Mouse (Mus musculus) midbrain, embryonic 12.5 days (tissue): ENCODE data around the gene Adgrb3. TPM values are rescaled to one million over a fixed set of nuclear protein-coding genes. Genes with fewer than 3 reads are reported as not detected.

ENCODE experiments used
- ATAC-seq: fragments of 200-750 bp; cut with Nextera tagmentation; 2 replicates; pipeline ENCODE4 v1.8.0; 2017; ENCODE audit warnings: low read depth, moderate TSS enrichment, moderate library complexity; ENCODE audit not compliant: low FRiP score
- H3K27ac ChIP-seq: fragments of 300-500 bp; sonication (generic); replicated peaks from 2 replicates; pipeline ENCODE4 v1.5.1; 2016; ENCODE audit warnings: mild to moderate bottlenecking
- H3K27me3 ChIP-seq: fragments of 300-500 bp; sonication (generic); 2 replicates; pipeline ENCODE4 v1.6.1; 2016; ENCODE audit warnings: mild to moderate bottlenecking
- H3K36me3 ChIP-seq: fragments of 300-500 bp; sonication (generic); 2 replicates; pipeline ENCODE4 v1.6.1; 2016
- H3K4me1 ChIP-seq: fragments of 300-500 bp; sonication (generic); 2 replicates; pipeline ENCODE4 v1.6.1; 2016
- H3K4me2 ChIP-seq: fragments of 300-500 bp; sonication (generic); replicated peaks from 2 replicates; pipeline ENCODE4 v1.6.1; 2016; ENCODE audit warnings: mild to moderate bottlenecking, moderate library complexity
- H3K4me3 ChIP-seq: fragments of 300-500 bp; sonication (generic); 2 replicates; pipeline ENCODE4 v1.5.1; 2016; ENCODE audit warnings: mild to moderate bottlenecking
- H3K9ac ChIP-seq: fragments of 300-500 bp; sonication (generic); replicated peaks from 2 replicates; pipeline ENCODE4 v1.6.1; 2016; ENCODE audit warnings: mild to moderate bottlenecking, moderate library complexity
- H3K9me3 ChIP-seq: fragments of 300-500 bp; sonication (generic); 2 replicates; pipeline ENCODE4 v1.6.1; 2016; ENCODE audit warnings: mild to moderate bottlenecking
- WGBS: fragments of 180-500 bp; shearing (Covaris S2); methylation state at CpG from one replicate; pipeline ENCODE4 v1.1.7; 2016; 5-methylcytosine and 5-hydroxymethylcytosine counted together
- polyA plus RNA-seq: library from polyadenylated mRNA; unstranded; fragments of >200 nt; fragmentation: Nextera tagmentation; extraction: Ambion mirVana; gene quantifications from 2 replicates; pipeline ENCODE4 v1.2.1, GENCODE M21; 2016

Gene Adgrb3
- polyA plus RNA-seq, 1 experiment from 2014 or later, result 22.0 TPM

DNA sequence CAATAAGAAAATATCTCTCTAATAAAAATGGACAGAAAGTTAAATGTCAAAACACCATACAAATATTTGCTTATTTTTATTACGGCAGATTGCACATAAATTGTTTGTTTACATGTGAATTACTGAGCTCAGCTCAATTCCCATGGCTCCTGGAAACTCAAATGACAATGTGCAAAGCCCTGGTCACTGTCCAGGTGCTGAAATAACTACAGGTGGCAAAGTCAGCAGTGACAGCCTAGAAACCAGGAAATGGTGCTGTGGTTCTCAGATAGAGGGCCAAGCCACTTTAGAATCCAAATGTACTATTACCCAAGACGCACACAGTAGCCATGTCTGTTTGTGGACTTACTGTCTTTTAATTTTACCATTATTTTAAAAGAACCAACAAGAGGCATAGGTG lies 465.3 kb downstream of the Adgrb3 start:
- Histone ChIP-seq H3K9me3 (no peaks in the 10 kb centered on the region), H3K9ac (no peak overlapping the region), H3K36me3 (no peaks in the 10 kb centered on the region), H3K4me1 (no peaks in the 10 kb centered on the region), H3K27me3 (no peaks in the 10 kb centered on the region), H3K4me2 (no peak overlapping the region), H3K4me3 (no peak overlapping the region), H3K27ac (no peak overlapping the region)
- ATAC-seq, result no peak
- 90% methylated on average over 2 of the region's 2 CpGs for WGBS

DNA sequence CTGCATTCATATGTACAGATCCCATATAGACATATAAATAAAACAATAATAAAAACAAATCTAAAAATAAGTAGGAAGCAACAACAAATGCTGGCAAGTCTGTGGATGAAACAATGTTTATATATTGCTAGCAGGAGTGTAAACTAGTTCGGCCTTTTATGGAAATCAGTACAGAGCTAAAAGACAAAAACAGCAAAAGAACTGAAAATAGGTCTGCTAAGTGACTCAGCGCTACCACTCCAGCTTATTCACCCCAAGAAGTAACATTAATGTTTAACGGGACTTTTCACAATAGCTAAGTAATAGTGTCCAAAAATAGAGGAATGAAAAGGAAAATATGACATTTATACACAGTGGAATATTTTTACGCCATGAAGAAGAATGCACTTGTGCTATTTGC lies 471.0 kb downstream of the Adgrb3 start:
- 94% methylated on average over 4 of the region's 4 CpGs for WGBS
- Histone ChIP-seq H3K4me2 (no peak overlapping the region), H3K4me1 (no peaks in the 10 kb centered on the region), H3K27ac (no peak overlapping the region), H3K27me3 (no peaks in the 10 kb centered on the region), H3K36me3 (no peaks in the 10 kb centered on the region), H3K9ac (no peak overlapping the region), H3K9me3 (no peaks in the 10 kb centered on the region), H3K4me3 (no peak overlapping the region)
- no peak for ATAC-seq

DNA sequence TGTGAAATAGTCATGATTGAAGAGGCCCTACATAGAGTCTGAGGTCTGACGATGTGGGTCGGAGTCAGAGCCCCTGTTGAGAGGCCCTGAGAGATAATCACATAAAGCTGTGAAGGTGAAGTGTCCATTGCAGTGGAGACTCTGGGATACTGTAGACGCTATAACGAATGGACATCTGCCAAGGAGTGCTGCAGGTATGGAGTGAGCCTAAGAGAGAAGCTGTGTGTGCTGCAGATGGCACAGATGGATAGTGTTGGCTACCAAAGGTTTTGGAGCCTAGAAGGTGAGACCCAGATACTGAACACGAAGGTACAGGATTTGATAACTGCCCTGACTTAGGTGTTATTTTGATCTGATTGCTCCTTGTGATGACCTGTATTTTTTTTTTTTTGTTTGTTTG lies 474.0 kb downstream of the Adgrb3 start:
- 92% methylated on average over 5 of the region's 5 CpGs for WGBS
- Histone ChIP-seq H3K4me3 (no peak overlapping the region), H3K36me3 (no peaks in the 10 kb centered on the region), H3K27ac (no peak overlapping the region), H3K9ac (no peak overlapping the region), H3K9me3 (no peaks in the 10 kb centered on the region), H3K4me1 (no peaks in the 10 kb centered on the region), H3K4me2 (no peak overlapping the region), H3K27me3 (no peaks in the 10 kb centered on the region)
- no peak for ATAC-seq

DNA sequence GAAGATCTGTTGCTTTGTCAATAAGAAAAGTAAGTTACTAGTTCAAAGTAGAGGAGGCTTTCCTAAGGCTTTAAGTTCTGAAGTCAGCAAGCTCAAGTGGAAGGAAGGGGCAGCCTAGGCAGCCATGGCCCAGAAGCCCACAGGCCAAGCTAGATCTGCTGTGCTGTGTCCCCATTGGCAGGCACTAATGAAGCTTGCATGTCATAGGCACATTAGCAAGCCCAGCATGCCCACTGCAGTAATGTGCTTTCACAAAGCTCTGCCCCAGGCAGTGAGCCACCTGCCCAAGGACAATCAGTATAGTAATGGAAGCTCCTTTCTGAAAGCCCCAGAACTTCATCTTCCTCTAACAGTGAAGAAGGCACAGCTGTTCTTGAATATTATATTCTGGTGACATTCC lies 484.6 kb downstream of the Adgrb3 start:
- ATAC-seq, result peak; percentile 54; the same call in 1 of the 2 replicates
- Histone ChIP-seq H3K9ac (no peak overlapping the region), H3K9me3 (0 out of 2 replicates have a peak, but pooled peaks cover 4% of the 10 kb centered on the region), H3K36me3 (no peaks in the 10 kb centered on the region), H3K4me1 (no peaks in the 10 kb centered on the region), H3K4me3 (no peak overlapping the region), H3K27me3 (no peaks in the 10 kb centered on the region), H3K27ac (no peak overlapping the region), H3K4me2 (no peak overlapping the region)

DNA sequence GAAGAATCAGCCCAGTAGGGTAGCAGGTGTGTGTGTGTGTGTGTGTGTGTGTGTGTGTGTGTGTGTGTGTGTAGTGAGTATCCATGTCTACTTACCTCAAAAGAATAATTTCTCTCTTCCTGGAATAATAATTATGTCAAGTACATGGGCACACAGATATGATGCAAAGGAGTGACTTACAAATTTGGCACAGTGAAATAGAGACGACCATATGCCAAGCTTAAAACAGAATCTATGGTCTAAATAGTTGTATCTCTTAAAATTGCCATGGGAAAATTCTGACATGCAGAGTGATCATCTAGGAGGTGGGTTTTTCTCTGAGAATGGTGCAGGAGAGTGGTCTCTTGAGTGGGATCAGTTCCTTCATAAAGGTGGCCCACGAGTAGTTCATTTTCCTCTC lies 504.1 kb downstream of the Adgrb3 start:
- H3K9me3 ChIP-seq, result no peaks in the 10 kb centered on the region
- H3K4me2 ChIP-seq, result no peak overlapping the region
- WGBS, result 93% methylated on average over 1 of the region's 2 CpGs
- H3K36me3 ChIP-seq, result no peaks in the 10 kb centered on the region
- H3K4me3 ChIP-seq, result no peak overlapping the region
- H3K27me3 ChIP-seq, result no peaks in the 10 kb centered on the region
- ATAC-seq, result no peak
- H3K4me1 ChIP-seq, result no peaks in the 10 kb centered on the region
- H3K9ac ChIP-seq, result no peak overlapping the region
- H3K27ac ChIP-seq, result no peak overlapping the region

DNA sequence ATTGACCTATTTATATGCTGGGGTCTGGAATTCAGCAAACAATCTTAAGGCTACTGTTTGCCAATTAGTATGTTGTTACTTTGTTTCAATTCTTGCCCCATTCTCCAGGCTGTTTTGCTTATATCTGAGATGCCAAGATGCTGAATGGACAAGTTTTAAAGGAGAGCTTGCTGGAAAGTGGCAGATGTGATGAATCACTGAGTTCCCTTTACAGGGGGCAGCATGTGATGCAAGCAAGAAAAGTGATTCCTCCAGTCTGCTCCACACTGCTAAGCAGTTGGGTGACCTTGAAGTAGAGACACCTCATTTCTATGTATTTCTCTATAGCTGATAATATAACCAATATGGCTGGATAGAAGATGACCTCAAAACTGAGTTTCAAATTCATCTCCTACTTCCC lies 512.4 kb downstream of the Adgrb3 start:
- H3K4me2 ChIP-seq, result no peak overlapping the region
- no peak for ATAC-seq
- H3K9me3 ChIP-seq, result no peaks in the 10 kb centered on the region
- no peaks in the 10 kb centered on the region for H3K4me1 ChIP-seq
- no peak overlapping the region for H3K9ac ChIP-seq
- no peaks in the 10 kb centered on the region for H3K36me3 ChIP-seq
- no peak overlapping the region for H3K4me3 ChIP-seq
- H3K27ac ChIP-seq, result no peak overlapping the region
- no peaks in the 10 kb centered on the region for H3K27me3 ChIP-seq

DNA sequence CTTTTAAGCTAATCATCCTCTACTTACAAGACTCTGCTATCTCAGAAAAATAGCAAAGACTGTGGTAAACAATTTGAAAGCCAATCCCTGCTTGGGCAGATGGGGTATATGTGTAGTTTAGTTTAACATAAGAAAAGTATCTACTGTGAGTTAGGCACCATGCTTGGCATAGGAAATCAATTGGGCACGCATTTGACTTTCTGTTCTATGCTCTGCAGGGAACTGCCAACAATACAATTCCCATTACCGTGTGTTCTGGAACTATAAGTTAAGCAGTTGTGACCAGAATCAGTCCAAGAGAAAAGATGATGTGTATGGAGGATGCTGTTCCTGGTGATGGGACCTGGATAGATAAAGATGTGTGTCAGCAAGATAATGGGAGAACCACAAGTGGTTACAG lies 517.2 kb downstream of the Adgrb3 start:
- WGBS, result 56% methylated on average over 2 of the region's 2 CpGs
- H3K36me3 ChIP-seq, result no peaks in the 10 kb centered on the region
- ATAC-seq, result peak; percentile 70
- H3K4me3 ChIP-seq, result no peak overlapping the region
- 0 out of 2 replicates have a peak, but pooled peaks cover 2% of the 10 kb centered on the region for H3K4me1 ChIP-seq
- H3K4me2 ChIP-seq, result no peak overlapping the region
- H3K27me3 ChIP-seq, result no peaks in the 10 kb centered on the region
- H3K9ac ChIP-seq, result no peak overlapping the region
- no peak overlapping the region for H3K27ac ChIP-seq
- H3K9me3 ChIP-seq, result no peaks in the 10 kb centered on the region

DNA sequence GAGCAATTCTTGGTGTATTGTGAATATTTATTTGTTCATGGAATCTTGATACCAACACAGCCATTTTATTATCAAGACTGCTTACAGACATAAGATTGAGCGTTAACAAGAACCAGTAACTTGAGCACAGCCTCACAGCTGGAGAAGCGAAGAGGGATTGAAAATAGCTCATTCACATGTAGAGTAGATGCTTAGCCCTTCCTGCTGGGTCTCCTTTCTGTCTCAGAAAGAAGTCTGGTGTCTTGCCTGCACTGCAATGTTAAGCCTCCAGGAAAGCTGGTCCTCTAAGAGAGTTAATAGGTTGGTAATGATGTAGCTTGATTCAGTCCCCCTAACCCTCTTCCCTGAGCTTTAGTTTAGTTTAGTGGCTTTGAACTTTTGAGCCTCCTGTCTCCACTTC lies 519.4 kb downstream of the Adgrb3 start:
- ATAC-seq, result no peak

DNA sequence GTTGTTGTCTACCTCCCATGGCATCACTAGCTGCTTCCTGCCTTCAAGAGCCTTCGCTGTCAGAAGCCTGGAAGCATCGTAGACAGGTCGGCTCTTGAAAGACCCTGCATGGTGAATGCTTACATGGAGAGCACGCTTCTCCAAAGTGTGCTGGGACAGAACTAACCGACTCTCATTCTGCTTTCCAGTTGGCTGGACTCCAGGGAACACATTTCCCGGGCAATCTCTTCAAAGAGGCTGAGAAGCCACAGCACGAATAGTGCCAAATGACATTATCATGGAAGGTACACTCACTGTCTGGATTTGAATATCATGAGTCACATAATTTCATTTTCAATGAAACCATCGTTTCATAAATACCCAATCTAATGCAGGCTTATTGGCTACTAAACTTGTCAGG lies 548.0 kb downstream of the Adgrb3 start:
- H3K9ac ChIP-seq, result no peak overlapping the region
- ATAC-seq, result no peak
- WGBS, result 87% methylated on average over 8 of the region's 8 CpGs

More for the DNA sequence above, 519.4 kb downstream of the Adgrb3 start:
- Histone ChIP-seq H3K36me3 (no peaks in the 10 kb centered on the region), H3K4me1 (0 out of 2 replicates have a peak, but pooled peaks cover 2% of the 10 kb centered on the region), H3K9ac (no peak overlapping the region), H3K4me3 (no peak overlapping the region), H3K4me2 (no peak overlapping the region), H3K27me3 (no peaks in the 10 kb centered on the region), H3K27ac (no peak overlapping the region), H3K9me3 (no peaks in the 10 kb centered on the region)
- 6% methylated on average over 2 of the region's 2 CpGs for WGBS

DNA sequence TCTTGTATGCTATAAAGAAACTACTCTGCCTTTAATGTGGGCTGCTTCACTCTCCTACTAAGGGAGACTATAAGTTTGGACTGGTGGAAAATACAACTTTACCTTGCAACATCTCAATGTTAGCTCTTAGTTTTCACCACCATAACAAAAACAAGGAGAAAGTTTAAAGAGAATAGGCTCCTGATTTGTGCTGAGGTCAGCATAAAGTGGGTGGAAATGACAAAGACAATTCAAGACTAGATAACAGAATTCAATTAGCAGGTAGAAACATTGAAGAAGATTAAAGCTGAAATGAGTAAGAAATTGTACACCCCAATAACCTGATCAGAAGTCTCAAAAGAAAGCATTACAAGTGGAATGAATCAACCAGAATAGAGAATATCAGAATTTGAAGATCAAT lies 578.9 kb downstream of the Adgrb3 start:
- H3K4me2 ChIP-seq, result no peak overlapping the region
- H3K36me3 ChIP-seq, result no peaks in the 10 kb centered on the region
- H3K4me1 ChIP-seq, result no peaks in the 10 kb centered on the region
- no peak for ATAC-seq
- no peaks in the 10 kb centered on the region for H3K9me3 ChIP-seq
- no peak overlapping the region for H3K4me3 ChIP-seq
- no peak overlapping the region for H3K9ac ChIP-seq
- H3K27me3 ChIP-seq, result no peaks in the 10 kb centered on the region
- no peak overlapping the region for H3K27ac ChIP-seq

More for the DNA sequence above, 548.0 kb downstream of the Adgrb3 start:
- Histone ChIP-seq H3K36me3 (no peaks in the 10 kb centered on the region), H3K4me1 (no peaks in the 10 kb centered on the region), H3K4me3 (no peak overlapping the region), H3K27me3 (no peaks in the 10 kb centered on the region), H3K27ac (no peak overlapping the region), H3K9me3 (no peaks in the 10 kb centered on the region), H3K4me2 (no peak overlapping the region)

DNA sequence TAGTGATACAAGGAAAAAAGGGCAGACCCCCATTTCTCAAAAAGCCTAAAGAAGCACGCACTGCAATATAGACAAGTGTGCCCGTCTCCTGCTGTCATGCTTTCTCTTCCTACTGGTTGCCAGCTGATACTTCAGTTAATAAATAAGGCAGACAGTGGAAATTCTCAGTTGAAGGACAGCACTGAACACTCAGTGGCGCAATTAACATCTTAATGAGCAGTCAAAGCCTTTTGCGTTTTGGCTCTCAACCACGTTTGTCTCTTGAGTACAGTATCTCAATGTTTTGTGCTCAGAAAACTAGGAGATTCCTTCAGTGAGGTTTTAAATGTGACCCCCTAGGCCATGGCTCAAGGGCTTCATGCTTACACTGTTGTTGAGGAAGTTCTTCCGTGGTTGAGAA lies 587.1 kb downstream of the Adgrb3 start:
- Histone ChIP-seq H3K27ac (no peak overlapping the region), H3K4me2 (no peak overlapping the region), H3K9ac (no peak overlapping the region), H3K27me3 (no peaks in the 10 kb centered on the region), H3K9me3 (no peaks in the 10 kb centered on the region), H3K36me3 (no peaks in the 10 kb centered on the region), H3K4me1 (no peaks in the 10 kb centered on the region), H3K4me3 (no peak overlapping the region)
- 76% methylated on average over 6 of the region's 6 CpGs for WGBS
- ATAC-seq, result no peak

DNA sequence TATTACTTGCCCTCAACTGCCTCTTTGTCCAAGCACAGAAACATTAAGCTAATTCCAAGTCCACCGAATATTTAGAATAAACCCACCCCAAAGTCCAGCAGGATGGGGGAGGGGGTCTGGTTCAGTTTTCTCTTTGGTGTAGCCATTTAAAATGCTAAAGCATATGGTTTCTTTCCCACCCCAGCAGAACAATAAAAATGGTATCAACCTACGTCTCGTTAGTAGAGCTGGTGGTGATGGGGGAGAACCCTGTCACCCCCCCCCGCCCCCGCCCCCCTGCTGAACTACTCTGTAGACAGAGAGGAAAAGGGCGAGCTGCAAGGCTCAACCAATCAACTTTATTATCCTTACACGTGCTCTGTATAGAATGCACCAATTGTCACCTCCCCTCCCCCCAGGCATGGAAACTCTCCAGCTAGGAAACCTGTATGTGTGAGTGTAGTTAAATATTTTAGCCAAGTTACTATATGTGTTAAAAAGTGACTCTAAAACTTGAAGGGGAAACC lies 600.2 kb downstream of the Adgrb3 start:
- Histone ChIP-seq H3K4me3 (peak overlapping the region; percentile 48), H3K9me3 (no peaks in the 10 kb centered on the region), H3K27ac (peak overlapping the region; percentile 89), H3K9ac (peak overlapping the region; percentile 61), H3K4me1 (peaks cover 8% of the 10 kb centered on the region; the same call in 1 of the 2 replicates), H3K4me2 (peak overlapping the region; percentile 57), H3K27me3 (no peaks in the 10 kb centered on the region), H3K36me3 (no peaks in the 10 kb centered on the region)
- peak; percentile 79 for ATAC-seq
- WGBS, result 12% methylated on average over 7 of the region's 7 CpGs
